Mouse (Mus musculus): ENCODE measurements around the gene Pgm5. TPM values are rescaled to one million over a fixed set of nuclear protein-coding genes. Genes with fewer than 3 reads are reported as not detected.

The Pgm5 gene
- polyA plus RNA-seq, 1 experiment from 2014 or later, result 1.6 TPM

DNA sequence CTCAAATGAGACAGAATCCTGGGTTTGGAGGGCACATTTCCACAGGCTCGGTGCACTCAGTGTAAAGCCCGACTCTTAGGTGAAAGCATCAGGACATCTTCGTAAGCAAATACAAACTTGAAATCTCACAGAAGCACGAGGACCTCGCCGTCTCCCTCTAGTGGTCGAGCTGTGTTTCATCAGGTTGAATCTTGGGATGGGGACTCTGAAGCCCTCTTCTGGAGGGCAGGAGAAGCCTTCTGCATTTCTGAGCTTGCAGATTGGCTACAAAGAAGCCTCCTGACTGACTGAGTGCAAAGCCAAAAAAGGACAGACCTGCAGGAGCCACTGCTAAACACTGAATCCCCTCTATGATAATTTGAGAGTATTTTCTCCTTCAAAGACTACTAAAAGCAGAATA is 227.1 kb downstream of the Pgm5 start:
- H3K27ac ChIP-seq (ENCODE audit: low read depth, low read length), result no peak overlapping the region
- H3K4me2 ChIP-seq (ENCODE audit: low read depth), result no peak overlapping the region
- H3K4me3 ChIP-seq (ENCODE audit: low read depth, low read length), result no peak overlapping the region
- no peaks in the 10 kb centered on the region for H3K9me3 ChIP-seq (ENCODE audit: control insufficient read depth, low read length)
- ATAC-seq (ENCODE audit: insufficient read depth, low FRiP score, low TSS enrichment) (no peak), DNase-seq (ENCODE audit: low spot score) (peak; percentile 73)
- 9% methylated on average over 7 of the region's 7 CpGs for WGBS
- no peaks in the 10 kb centered on the region for H3K36me3 ChIP-seq (ENCODE audit: control insufficient read depth, insufficient read depth, low read length)
- H3K4me1 ChIP-seq (ENCODE audit: control insufficient read depth, insufficient read depth, low read length), result no peaks in the 10 kb centered on the region
- no peak overlapping the region for H3K9ac ChIP-seq (ENCODE audit: low read length)
- no peaks in the 10 kb centered on the region for H3K27me3 ChIP-seq (ENCODE audit: control insufficient read depth, insufficient read depth, low read length)

Other genes starting within 250 kb of the Pgm5 start
- gene Tmem252, start 187.8 kb downstream of the Pgm5 start, polyA plus RNA-seq (2014; fragmentation: Nextera tagmentation; extraction: Ambion mirVana), result 1.5 TPM in 2 replicates
- gene Gm10053, start 13.8 kb upstream of the Pgm5 start, polyA plus RNA-seq (2014; fragmentation: Nextera tagmentation; extraction: Ambion mirVana), result 284 TPM in 2 replicates
- not detected in 2 replicates for gene Foxd4, start 39.3 kb upstream of the Pgm5 start, polyA plus RNA-seq (2014; fragmentation: Nextera tagmentation; extraction: Ambion mirVana)
- gene Cbwd1, start 99.8 kb upstream of the Pgm5 start, polyA plus RNA-seq (2014; fragmentation: Nextera tagmentation; extraction: Ambion mirVana), result 20.7 and 20.8 TPM in 2 replicates
- 1.4 and 2.0 TPM in 2 replicates for gene Dock8, start 137.7 kb upstream of the Pgm5 start, polyA plus RNA-seq (2014; fragmentation: Nextera tagmentation; extraction: Ambion mirVana)

Data from neural tube, embryonic 11.5 days (tissue).